Mouse (Mus musculus) stomach, postnatal 0 days (tissue): Measurements from ENCODE around the gene Micu2. TPM values are rescaled to one million over a fixed set of nuclear protein-coding genes. Genes with fewer than 3 reads are reported as not detected.
A peak's percentile ranks its signal among the peaks of the same experiment; 100 is the strongest.

Experiments used
- ATAC-seq: fragments of 200-750 bp; cut with Nextera tagmentation; 2 replicates; pipeline ENCODE4 v1.8.0; 2017; ENCODE audit not compliant: low FRiP score, low TSS enrichment
- DNase-seq: peaks from one replicate; pipeline ENCODE4 v3.0.0-alpha.2; 2016; ENCODE audit warnings: low spot score
- H3K27ac ChIP-seq: fragments of 300-500 bp; sonication (generic); replicated peaks from 2 replicates; pipeline ENCODE4 v1.5.1; 2014; ENCODE audit warnings: mild to moderate bottlenecking, control low read depth
- H3K27me3 ChIP-seq: fragments of 300-500 bp; sonication (generic); 2 replicates; pipeline ENCODE4 v1.6.1; 2014; ENCODE audit warnings: low read length; ENCODE audit not compliant: control insufficient read depth, insufficient read depth
- H3K36me3 ChIP-seq: fragments of 300-500 bp; sonication (generic); 2 replicates; pipeline ENCODE4 v1.6.1; 2014; ENCODE audit warnings: low read length, mixed read lengths; ENCODE audit not compliant: control insufficient read depth, insufficient read depth
- H3K4me1 ChIP-seq: fragments of 300-500 bp; sonication (generic); replicated peaks from 2 replicates; pipeline ENCODE4 v1.6.1; 2014; ENCODE audit warnings: antibody characterized with exemption; ENCODE audit not compliant: control insufficient read depth, insufficient read depth
- H3K4me2 ChIP-seq: fragments of 300-500 bp; sonication (generic); replicated peaks from 2 replicates; pipeline ENCODE4 v1.6.1; 2014; ENCODE audit warnings: low read depth, mild to moderate bottlenecking, control low read depth, moderate library complexity
- H3K4me3 ChIP-seq: fragments of 300-500 bp; sonication (generic); 2 replicates; pipeline ENCODE4 v1.5.1; 2014; ENCODE audit warnings: low read depth, low read length, control low read depth
- H3K9ac ChIP-seq: fragments of 300-500 bp; sonication (generic); 2 replicates; pipeline ENCODE4 v1.6.1; 2014; ENCODE audit warnings: mild to moderate bottlenecking, low read length, control low read depth, mixed read lengths
- H3K9me3 ChIP-seq: fragments of 300-500 bp; sonication (generic); 2 replicates; pipeline ENCODE4 v1.6.1; 2016; ENCODE audit warnings: low read length; ENCODE audit not compliant: control insufficient read depth
- CTCF ChIP-seq: IDR thresholded peaks from 2 replicates; pipeline ENCODE4 v1.5.1; 2016; ENCODE audit warnings: antibody characterized with exemption, low read depth, mild to moderate bottlenecking, moderate library complexity
- EP300 ChIP-seq: optimal IDR thresholded peaks from 2 replicates; pipeline ENCODE3; 2016; ENCODE audit warnings: antibody characterized with exemption
- WGBS: fragments of 180-500 bp; shearing (Covaris S2); extraction: QIAGEN DNeasy Blood & Tissue Kit; methylation state at CpG from one replicate; pipeline ENCODE4 v1.1.7; 2014; 5-methylcytosine and 5-hydroxymethylcytosine counted together
- polyA plus RNA-seq: library from polyadenylated mRNA; unstranded; fragments of >200 nt; fragmentation: Nextera tagmentation; extraction: Ambion mirVana; gene quantifications from 2 replicates; pipeline ENCODE4 v1.2.1, GENCODE M21; 2015

The Micu2 gene
- polyA plus RNA-seq, 1 experiment from 2014 or later = 71.8 TPM

GRCm38 (mm10) chr14:57985780-57986179 lies 13.3 kb downstream of the Micu2 start:
- Histone ChIP-seq H3K36me3 (no peaks in the 10 kb centered on the region), H3K9ac (no peak overlapping the region), H3K27ac (no peak overlapping the region), H3K4me2 (no peak overlapping the region), H3K4me1 (no peaks in the 10 kb centered on the region), H3K9me3 (no peaks in the 10 kb centered on the region), H3K27me3 (no peaks in the 10 kb centered on the region), H3K4me3 (no peak overlapping the region)
- 73% methylated on average over 2 of the region's 2 CpGs for WGBS
- no peak for ATAC-seq
- no peak for DNase-seq
- TF ChIP-seq CTCF (no peak), EP300 (no peak)

DNA sequence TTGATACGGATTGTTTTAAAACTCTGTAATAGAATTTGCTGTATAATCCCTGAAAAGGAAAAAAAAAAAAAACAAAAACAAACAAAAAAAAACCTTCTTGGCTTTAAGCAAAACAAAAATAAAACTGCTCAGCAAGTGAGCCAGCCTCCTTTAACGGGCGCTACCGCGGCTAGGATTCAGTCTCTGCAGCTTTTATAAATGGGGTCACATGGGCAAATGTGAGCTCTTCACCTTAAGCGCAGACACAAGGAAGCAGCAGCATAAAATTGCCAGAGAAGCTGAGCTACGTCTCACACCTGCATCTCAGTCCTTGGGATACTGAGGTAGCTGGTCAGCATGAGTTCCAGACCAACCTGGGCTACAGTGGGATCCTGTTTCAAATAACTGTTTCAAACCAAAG lies 16.6 kb downstream of the Micu2 start:
- 60% methylated on average over 7 of the region's 7 CpGs for WGBS
- ATAC-seq = no peak

GRCm38 (mm10) chr14:57981720-57982418 lies 17.2 kb downstream of the Micu2 start:
- no peak overlapping the region for H3K9ac ChIP-seq
- ATAC-seq (no peak), DNase-seq (no peak)
- 55% methylated on average over 14 of the region's 14 CpGs for whole genome bisulfite sequencing
- no peak overlapping the region for H3K4me3 ChIP-seq
- no peak overlapping the region for H3K4me2 ChIP-seq
- 0 out of 2 replicates have a peak overlapping the region, but pooled peaks have one; percentile 2 for H3K27ac ChIP-seq
- TF ChIP-seq EP300 (no peak), CTCF (no peak)
- H3K27me3 ChIP-seq = no peaks in the 10 kb centered on the region
- no peaks in the 10 kb centered on the region for H3K4me1 ChIP-seq
- no peaks in the 10 kb centered on the region for H3K9me3 ChIP-seq
- no peaks in the 10 kb centered on the region for H3K36me3 ChIP-seq

More for the DNA sequence above, 16.6 kb downstream of the Micu2 start:
- Histone ChIP-seq H3K4me3 (no peak overlapping the region), H3K27ac (no peak overlapping the region), H3K4me1 (no peaks in the 10 kb centered on the region), H3K36me3 (no peaks in the 10 kb centered on the region), H3K9me3 (no peaks in the 10 kb centered on the region), H3K9ac (no peak overlapping the region), H3K4me2 (no peak overlapping the region), H3K27me3 (no peaks in the 10 kb centered on the region)
- TF ChIP-seq EP300 = no peak
- no peak for TF ChIP-seq CTCF
- DNase-seq = no peak

DNA sequence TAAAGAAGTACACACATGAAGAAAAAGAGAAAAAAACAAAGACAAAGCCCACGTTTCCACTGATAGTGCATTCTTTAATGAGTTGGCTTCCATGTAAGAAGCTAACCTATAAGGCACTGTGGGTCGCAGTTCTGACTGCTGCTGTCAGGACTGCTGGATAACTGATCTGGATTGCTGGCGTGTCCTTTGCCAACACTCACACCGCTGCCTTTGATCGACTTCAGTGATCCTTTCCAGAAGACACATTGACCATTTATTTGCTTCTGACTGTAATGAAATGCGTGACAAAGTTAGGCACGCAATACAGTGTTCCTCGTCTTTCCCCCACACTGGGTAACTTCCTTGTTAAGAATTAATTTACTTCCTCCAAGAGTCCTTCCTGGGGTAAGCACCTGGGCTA lies 18.3 kb downstream of the Micu2 start:
- H3K4me3 ChIP-seq = no peak overlapping the region
- no peaks in the 10 kb centered on the region for H3K4me1 ChIP-seq
- H3K4me2 ChIP-seq = no peak overlapping the region
- DNase-seq = no peak
- H3K27me3 ChIP-seq = no peaks in the 10 kb centered on the region
- H3K36me3 ChIP-seq = no peaks in the 10 kb centered on the region
- no peak for ATAC-seq
- 68% methylated on average over 8 of the region's 8 CpGs for whole genome bisulfite sequencing
- H3K9ac ChIP-seq = no peak overlapping the region
- no peak for TF ChIP-seq CTCF
- TF ChIP-seq EP300 = no peak
- no peaks in the 10 kb centered on the region for H3K9me3 ChIP-seq
- no peak overlapping the region for H3K27ac ChIP-seq

- Histone ChIP-seq H3K27ac (no peak overlapping the region), H3K4me3 (no peak overlapping the region), H3K27me3 (no peaks in the 10 kb centered on the region), H3K4me2 (no peak overlapping the region), H3K36me3 (no peaks in the 10 kb centered on the region), H3K9ac (no peak overlapping the region), H3K4me1 (no peaks in the 10 kb centered on the region), H3K9me3 (no peaks in the 10 kb centered on the region)
- WGBS = 37% methylated on average over 3 of the region's 3 CpGs
- TF ChIP-seq EP300 (no peak), CTCF (no peak)
- ATAC-seq = peak; percentile 61
- no peak for DNase-seq
Measured at GRCm38 (mm10) chr14:57980179-57980578, 18.9 kb downstream of the Micu2 start.

GRCm38 (mm10) chr14:57978144-57978543 lies 20.9 kb downstream of the Micu2 start:
- H3K27ac ChIP-seq = no peak overlapping the region
- H3K9ac ChIP-seq = no peak overlapping the region
- H3K36me3 ChIP-seq = no peaks in the 10 kb centered on the region
- H3K27me3 ChIP-seq = no peaks in the 10 kb centered on the region
- no peak for ATAC-seq
- TF ChIP-seq CTCF (no peak), EP300 (no peak)
- no peak overlapping the region for H3K4me3 ChIP-seq
- no peaks in the 10 kb centered on the region for H3K4me1 ChIP-seq
- DNase-seq = no peak
- no peak overlapping the region for H3K4me2 ChIP-seq
- no peaks in the 10 kb centered on the region for H3K9me3 ChIP-seq
- WGBS = 42% methylated on average over 5 of the region's 5 CpGs
